Mouse (Mus musculus): ENCODE measurements around the gene Ttc21a.
A peak's percentile ranks its signal among the peaks of the same experiment; 100 is the strongest.

Ttc21a gene

DNA sequence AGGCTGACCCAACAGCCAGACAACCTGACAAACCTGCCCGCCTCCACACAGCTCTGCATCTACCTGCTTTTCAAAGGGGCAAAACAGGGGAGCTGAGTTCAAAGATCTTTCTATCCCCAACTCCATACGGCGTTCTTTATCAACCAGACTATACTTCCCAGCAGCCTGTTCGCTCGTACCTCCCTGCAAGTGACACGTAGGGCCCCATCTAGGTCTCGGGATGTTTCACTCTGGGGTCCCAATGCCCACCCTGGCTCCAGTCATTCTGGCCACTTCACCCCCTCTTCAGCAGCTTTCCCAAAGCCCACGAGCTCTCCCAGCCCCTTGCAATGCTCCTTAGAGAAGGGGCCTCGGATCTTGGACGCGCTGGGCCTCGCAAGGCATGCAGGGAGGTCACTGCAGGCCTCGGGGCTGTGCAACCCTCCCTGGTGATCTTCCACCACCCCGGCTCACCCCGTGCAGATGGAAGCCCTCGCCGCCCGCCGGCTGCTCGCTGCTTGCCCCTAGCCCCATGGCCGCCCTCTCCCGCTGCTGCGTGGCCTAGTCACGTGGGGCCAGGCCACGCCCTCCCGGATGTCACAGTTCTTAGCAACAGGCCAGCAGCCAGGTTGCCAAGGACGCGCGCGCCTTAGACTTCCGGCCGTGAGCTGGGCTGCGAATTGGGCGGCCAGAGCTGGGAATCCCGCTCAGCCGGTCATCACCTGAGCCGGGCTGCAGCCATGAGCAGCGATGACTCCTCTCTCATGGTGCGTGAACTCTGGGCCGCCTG is at the start of gene Ttc21a, which contains the start of gene Gorasp1:
Ttc21a (plus strand) TSS at position 602 of the 769 bp plus-strand sequence.
Gorasp1 (minus strand) TSS at position 561 of the 769 bp plus-strand sequence.
- peak; percentile 97 for DNase-seq

DNA sequence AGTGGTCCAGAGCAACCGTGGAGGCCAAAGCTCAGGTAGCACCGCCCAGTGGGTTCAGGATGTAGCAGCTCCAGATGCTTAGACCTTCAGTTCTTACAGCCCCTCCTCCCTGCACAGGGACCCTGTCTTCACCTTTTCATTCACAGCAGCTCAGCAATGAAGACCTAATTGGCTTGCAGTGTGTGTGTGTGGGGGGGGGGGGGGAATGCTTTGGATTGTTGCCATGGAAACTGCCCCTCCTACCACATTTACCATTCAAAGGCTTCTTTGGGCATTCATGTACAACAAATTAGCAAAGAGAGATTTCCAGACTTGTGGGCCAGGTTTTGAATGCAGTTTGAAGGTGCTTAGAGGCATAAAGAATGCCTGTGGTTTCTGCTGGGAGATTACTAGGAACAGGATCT is 48.6 kb upstream of the Ttc21a start:
- DNase-seq = no peak

DNA sequence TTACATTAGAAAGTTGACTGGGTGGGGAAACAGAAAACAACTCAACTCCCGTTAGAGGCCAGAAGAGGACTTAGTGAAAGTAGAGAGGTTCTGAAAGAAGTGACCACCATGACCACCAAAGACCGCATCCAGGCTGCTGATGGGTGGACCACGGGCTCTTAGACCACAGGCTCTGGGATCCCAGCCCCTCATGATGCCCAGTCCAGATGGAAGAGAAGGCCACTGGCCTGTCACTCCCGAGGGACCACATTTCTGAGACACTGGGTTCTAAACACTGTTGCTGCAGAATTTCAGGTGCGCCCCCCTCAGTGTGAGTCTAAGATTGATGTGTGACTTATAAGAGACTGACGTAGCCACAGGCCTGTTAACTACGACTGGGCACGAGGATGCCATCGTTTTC is 48.0 kb upstream of the Ttc21a start:
- no peak for DNase-seq

DNA sequence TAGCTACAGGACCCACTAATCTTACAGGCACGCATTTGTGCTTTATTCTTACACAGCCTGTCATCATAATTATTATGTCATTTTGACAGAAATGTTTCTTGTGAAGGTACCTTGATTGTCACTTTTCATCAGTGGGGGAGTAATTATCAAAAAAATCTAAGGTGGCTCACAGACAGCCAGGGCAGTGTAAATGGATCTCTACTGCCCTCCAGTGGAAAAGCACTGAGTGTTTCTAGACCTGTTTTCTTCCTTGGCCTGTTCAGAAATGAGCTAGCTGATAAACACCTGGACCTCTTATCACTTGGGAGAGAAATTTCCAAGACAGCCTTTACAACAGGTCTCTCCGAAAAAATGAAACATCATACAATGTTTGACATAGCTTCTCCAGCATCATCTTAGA is 46.7 kb upstream of the Ttc21a start:
- peak; percentile 32 for DNase-seq

DNA sequence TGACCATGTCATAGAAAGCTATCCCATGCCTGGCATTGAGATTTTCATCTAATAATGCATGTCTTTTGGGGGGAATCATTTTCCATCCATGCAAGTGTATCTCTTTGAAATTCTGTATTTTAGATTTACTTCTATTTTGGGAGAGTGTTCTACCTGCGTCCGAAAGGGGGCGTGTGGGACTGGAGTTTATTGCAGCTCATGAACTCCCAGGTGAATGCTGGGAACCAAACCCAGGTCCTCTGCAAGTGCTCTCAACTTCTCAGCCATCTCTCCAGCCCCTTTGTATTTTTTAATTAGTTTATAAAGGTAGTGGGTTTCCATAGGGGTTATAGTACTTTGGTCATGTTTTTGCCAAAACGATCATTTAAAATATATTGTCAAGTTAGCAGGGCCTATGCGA is 43.5 kb upstream of the Ttc21a start:
- no peak for DNase-seq

DNA sequence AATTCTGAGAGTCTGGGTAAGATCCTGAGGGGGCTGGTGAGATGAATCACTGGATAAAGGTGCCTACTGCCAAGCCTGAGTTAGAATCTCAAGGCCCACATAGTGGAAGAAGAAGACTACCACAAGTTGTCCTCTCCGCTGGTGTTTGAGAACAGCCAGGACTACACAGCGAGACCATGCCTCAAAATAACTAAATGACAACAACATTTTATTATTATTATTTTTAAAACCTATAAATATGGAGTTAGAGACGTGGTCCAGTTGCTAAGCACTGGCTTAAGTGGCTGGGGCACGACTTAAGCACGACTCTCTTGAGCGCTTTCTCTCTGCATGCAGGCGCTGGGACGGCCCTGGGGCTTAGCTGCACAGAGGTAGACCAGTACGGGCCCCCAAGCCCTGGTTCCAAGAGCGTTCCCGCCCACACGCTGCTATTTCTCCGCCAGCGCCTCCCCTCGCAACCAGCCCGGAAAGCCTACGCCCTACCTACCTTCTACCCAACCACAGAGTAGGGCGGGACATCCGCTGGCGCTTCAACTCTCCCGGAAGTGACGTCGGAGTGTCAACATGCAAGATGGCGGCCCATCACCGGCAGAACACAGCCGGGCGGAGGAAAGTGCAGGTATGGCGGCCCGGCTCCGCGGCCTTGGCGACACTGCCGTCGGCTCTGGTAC is 42.9 kb upstream of the Ttc21a start, which contains the start of gene Wdr48:
Wdr48 (plus strand) TSS at position 540 of the 671 bp plus-strand sequence.
- DNase-seq = peak; percentile 98

DNA sequence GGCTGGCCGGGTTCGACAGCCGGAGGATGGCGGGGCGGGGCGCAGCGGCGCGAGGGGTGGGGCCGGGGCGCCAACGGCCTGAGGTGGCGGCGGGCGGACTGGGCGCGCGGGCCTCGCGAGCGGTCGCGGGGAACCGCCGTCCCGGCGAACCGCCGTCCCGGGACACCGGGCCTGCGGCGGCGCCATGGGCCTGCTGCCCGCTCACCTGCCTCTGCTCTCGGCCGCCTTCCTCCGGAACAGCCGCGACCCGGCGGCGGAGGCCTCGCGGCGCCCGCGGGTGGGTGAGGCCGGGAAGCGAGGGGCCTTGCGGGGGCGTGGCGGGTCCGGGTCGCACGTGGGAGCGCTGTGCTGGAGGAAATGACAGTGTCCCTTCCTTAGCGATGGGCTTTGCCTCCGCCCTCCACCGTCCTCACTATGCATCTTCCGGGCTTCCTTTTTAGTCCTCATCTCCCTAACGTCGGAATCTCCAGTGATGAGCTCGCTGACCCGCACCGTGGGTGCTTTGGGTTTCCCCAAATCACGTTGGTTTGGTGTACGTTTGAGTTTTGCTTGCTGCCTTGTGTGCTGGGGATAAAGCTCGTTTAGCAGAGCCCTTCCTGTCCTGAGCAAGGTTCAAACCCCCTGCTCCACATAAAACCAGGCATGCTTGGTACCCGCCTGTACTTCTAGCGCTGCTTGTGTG is 42.2 kb upstream of the Ttc21a start:
- DNase-seq = peak; percentile 53

DNA sequence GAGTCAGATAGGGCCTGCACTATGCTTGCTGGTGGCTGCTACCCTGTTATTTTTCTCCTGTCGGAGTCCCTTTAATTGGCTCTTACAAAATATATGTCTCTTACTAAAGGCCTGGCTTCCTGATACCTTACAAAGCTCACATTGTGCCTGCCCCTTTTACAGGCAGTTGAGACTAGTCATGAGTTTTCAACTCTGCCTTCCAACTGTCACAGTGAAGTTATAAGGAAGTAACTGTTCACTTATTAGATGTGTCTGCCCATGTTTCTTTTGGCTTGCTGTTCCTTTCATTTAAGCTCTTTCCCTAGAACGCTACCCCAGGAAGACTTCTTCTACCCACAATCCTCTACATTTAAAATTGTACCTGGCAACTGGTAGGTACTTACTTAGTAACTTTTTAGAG is 38.0 kb upstream of the Ttc21a start:
- DNase-seq = no peak

DNA sequence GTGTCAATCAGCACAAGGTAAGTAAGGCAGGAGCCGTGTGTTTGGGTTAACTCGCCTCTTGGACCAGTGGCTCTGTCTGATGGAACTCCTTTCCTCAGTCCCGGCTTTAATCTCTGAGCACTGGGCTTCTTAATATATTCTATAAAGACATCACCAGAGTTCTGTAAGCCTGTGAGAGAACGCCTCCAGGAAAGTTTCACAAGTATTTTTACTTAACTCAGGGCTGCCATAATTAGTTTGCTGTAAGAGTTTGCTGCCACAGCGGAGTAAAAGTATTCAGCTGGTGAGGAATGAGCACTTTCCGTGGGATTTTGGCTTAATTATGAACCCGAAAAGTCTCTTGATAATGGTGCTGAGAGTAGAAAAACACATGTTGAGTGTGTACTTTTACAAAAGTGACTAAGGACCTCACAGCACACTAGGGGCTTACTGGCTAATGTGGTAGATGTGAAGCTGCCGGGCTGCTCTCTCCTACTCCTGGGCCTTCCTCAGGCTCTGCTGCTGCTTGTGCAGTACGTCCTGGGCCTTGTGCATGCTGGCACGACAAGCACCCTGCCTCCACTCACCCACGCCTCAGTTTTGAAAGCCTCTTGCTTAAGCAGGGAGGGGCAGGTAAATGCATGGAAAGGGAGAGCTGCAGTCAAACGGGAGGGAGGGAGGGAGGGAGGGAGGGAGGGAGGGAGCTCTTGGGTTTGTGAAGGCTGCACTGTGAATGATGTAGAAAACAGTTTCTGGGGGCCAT is 34.8 kb upstream of the Ttc21a start:
- DNase-seq = no peak

DNA sequence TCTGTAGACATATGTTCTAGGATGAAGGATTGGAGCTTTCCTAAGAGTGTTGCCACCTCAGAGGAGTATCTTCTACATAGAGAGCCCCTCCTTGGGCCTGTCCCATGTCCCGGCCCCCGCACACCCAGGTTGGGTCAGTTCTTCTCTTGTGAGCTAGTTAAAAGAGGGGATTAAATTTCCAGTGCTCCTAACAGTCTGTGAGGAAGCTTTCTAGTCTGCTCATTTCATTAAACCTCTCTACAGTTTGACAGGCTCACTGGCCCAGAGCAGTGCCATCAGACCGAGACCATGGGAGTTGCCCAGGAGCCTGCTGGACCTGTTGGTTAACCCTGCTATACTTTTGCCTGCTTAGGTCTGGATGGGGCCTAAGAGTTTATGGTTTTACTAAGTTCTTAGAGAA is 28.7 kb upstream of the Ttc21a start:
- no peak for DNase-seq

DNA sequence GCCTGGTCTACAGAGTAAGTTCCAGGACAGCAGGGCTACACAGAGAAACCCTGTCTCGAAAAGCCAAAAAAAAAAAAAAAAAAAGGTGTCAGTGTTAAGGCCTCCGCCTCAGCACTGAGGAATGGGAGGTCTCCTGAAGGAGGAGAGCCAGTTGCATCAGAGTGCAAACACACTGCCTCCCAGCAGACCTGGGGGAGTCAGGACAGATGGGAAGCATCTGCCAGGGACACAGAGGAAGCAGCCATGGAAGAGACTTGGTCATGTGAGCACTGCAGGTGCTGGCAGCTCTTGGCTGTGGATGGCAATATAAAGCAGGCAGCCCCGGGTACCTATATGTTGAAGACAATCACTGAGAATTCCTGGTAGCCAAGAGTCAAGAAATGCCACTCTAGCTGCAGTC is 27.5 kb upstream of the Ttc21a start:
- DNase-seq = no peak

DNA sequence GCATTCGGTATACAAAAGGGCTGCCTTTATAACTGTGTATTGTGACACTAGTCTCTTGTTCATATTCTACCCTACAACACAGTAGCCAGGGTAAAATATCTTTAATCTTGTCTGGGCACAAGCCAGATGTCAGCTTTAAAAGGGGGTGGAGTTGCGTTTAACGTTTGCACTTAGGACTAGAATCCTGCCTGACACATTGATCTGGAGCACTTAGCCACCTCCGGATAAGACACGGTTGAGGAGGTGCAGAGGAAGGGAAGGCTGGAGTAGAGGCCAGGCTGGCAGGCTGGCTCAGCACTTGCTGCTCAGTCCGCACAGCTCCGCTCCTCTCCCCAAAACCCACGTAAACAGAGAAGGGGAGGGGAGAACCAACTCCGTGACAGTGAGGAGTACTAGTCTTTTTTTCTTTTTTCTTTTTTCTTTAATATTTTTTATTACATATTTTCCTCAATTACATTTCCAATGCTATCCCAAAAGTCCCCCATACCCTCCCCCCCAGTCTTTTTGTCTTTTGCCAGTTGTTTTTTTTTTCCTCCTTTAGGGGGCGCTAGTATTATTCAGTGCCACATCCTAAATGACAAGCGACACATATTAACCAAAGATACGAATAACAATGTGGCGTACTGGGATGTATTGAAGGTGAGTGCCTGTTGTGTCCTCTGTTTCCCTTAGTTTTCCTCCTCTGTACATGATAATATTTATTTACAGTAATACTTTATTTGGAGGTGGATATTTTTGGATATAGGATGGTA is 24.1 kb upstream of the Ttc21a start:
- no peak for DNase-seq

DNA sequence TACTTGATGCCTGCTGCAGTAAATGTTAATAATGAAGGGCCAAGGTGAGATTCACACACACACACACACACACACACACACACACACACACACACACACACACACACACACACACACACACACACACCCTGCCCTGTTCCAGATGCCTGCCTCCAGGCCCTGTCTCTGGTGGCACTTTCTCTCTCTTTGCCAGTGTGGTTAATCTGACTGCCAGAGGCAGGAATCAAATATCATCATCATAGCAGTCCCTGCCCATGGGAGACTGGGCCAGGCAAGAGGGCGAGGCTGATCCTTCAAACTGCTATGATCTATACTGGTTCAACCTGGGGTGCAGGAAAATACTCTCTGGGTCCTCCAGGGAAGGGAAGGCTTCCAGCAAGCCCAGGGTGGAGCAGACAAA is 17.5 kb upstream of the Ttc21a start:
- DNase-seq = no peak

DNA sequence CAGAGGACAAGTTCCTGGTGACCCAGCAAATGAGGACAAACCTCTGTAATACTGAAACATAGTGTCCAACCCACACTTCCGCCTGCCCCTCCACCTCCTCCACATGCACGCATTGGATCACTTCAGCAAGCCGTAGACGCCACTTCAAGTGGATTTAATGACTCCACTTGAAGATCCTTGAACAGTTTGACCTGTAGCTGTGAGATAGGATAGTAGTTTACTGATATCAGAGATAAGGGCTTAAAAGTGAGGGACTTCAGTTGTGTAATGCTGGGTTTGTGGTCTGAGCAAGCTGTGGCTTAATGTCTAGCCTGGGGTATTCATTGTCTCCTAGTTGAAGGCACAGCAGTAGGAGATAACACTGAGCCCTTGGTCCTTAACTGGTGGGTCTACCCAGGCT is 13.9 kb upstream of the Ttc21a start:
- no peak for DNase-seq

DNA sequence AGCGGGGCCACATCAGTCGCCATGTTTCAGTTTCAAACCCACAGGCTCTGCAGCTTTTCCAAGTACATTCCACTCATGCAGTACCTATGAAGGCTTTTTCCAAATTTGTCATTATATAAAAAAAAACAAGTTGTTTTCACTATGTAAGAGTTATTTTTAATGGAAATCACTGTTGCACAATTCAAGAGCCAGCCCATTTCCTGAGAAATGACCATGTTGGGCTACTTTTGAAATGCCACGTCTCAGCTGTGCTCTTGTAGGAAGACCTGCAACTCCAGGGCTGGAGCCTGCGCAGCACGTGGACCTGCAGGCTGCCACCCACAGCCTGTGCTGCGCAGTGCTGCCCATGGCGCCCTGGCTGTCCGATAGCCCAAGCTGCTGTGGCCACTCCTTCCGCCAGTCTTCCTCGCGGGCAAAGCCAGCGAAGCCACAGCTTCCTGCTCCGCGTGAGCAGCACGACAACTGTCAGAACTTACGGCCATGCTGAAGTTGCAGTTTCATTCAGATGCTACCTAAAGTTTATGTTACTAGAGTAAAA is 12.2 kb upstream of the Ttc21a start:
- peak; percentile 10 for DNase-seq

DNA sequence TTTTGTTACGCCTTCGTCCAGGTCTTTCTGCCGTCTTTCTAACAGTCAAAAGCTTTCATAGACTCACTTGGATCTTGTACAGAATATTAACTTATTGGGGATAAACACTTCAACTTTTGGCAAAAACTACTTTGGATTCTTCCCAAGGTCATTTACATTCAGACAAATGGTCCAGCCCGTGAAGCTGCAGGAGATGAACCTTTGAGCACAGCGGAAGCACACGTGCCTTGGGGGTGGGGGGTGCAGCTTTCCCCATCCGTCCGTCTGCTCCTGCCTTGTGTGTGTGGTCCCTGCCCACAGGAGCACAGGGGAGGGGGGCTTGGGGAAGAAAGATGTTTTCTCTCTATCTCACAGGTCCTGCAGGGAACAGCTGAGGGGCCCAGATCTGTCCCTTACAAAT is 11.7 kb upstream of the Ttc21a start:
- no peak for DNase-seq

DNA sequence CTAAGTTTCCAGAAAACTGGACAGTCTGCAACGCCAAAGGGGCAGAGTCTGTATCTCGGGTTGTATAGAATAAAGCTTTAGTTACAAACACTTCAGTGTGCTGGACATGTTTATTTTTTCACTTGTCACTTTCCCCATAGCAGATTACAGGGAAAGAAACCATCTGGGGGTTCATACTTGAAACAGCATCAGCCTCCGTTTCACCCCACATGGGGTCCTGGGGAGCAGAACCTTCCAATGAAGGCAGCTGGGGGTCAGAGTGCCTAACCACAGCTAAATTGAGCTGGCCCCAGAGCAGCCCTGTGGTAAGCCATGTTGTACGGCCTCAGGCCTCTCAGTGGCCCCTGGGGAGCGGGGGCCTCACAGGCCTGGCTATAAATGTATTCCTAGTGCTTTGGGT is 10.9 kb upstream of the Ttc21a start:
- no peak for DNase-seq

DNA sequence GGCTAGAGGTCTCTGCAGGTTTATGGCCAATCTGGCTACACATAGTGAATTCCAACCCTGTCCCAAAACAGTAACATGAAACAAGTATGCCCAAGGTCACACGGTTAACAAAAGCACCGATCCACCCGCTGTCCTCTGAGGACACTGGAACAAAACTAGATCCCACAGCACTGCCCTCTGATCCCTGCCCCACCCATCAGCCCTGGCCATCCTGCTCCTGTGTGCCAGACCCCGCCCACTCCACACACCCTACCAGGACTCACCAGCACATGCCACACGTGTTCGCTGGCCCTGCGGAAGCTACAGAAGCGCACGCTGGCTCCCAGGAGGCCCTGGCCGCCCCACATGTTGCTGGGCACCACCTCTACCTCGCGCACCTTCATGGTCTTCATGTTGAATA is 5.0 kb upstream of the Ttc21a start:
- DNase-seq = no peak

DNA sequence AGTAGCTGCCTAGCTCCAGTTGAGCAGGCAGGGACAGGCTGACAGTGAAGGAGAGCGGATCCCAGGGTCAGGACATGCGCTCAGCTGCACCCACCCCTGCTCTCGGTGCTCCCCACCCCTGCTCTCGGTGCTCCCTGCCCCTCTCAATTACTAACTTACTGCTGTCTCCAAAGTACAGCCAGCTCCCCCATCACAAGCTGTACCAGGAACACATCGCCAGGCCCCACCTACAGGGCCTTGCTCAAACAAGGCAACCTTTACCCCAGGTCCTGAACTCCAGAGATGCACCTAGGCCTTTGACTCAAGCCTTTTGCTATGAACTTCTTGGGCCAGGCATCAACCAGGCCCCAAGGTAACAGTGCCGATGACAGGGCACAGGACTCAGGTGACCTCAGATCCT is 3.7 kb upstream of the Ttc21a start:
- no peak for DNase-seq

DNA sequence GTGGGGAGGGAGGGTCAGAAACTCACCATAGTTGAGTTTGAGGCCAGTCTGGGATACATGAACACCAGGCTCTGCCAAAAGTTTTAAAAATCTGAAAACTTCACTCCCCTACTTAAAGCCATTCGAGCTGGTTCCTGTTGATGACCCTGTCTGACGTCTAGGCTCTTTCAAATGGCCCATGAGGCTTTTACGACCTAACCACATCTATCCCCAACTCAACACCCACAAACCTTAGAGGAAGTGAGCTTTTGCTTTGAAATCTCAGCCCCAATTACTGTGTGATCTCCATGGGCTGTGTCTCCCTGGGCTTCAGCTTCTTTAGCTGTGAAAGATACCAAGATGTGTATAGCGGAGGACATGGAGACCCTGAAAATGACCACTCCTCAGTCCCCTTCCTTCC is 1.1 kb downstream of the Ttc21a start:
- no peak for DNase-seq

DNA sequence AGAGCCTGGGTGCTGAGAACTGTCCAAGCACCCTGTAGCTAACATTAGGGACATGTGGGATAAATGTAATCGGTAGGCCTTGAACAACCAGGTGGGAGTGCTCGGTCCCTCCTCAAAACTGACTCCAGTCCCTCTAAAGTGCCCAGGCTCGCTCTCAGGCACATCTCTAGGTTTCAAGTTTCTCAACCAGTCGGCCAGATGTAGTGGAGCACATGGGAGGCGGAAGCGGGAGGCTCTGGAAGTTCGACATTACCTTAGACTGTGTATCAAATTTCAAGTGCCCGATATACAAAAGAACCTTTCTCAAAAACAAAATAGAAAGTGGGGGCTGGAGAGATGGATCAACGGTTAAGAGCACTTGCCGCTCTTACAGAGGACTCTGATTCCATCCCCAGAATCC is 2.2 kb downstream of the Ttc21a start:
- no peak for DNase-seq

DNA sequence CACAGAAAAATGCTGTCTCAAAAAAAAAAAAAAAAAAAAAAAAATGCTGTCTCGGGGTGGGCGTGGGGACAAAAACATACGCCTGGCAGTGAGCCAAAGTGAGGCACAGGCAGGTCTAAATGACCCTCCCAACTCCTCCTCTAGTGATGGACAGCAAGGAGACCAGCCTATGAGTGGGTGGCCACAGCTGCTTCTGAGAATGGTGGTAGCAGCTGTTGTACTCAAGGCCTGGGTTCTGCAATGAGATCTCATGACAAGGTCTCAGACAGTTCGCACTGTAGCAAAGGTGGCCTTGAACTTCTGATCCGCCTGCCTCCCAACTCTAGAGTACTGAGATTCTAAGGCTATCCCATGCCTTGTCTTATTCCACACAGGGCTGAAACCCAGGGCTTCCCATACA is 4.0 kb downstream of the Ttc21a start:
- DNase-seq = no peak
